Mouse (Mus musculus) bone marrow, adult 2 months (tissue): ENCODE measurements around the gene Trim60.

Experiments
- CTCF ChIP-seq: fragments of 200-500 bp; IDR thresholded peaks from 2 replicates; pipeline ENCODE4 v1.5.1; 2011; ENCODE audit warnings: low read length, control low read depth; ENCODE audit not compliant: control insufficient read depth, insufficient read depth
- POLR2A ChIP-seq: fragments of 200-500 bp; IDR thresholded peaks from 2 replicates; pipeline ENCODE4 v1.6.1; 2011; ENCODE audit warnings: low read depth, mild to moderate bottlenecking, control low read depth, low read length, borderline replicate concordance; ENCODE audit not compliant: control insufficient read depth

- TF ChIP-seq POLR2A, result no peak
- TF ChIP-seq CTCF, result no peak
Measured at GRCm38 (mm10) chr8:65053968-65054367, 35.6 kb upstream of the Trim60 start.
